Comparison of ENCODE assay signal across 15 mouse cellular contexts in genomic region chr17:29433370-29433769, GRCm38 (mm10). TPM values are rescaled to one million over a fixed set of nuclear protein-coding genes. Genes with fewer than 3 reads are reported as not detected.
A peak's percentile ranks its signal among the peaks of the same experiment; 100 is the strongest.
DNase-seq lines count a peak whose midpoint lies in the region; ATAC-seq and TF ChIP-seq lines count a peak whose summit lies in the region.
"Had no signal": no experiment of that assay in that cellular context is flagged by ENCODE, and none has a peak within 500 bp of the region (broad histone marks: within the 10 kb centered on the region; RNA-seq: fewer than 3 reads in every experiment).

No protein-coding gene starts in this region.

- DNase-seq in heart, adult 2 months, result peak in 1 of 2 experiments; percentile 59
- DNase-seq in heart, adult 8-10 months (ENCODE audit: low spot score), result no peak
- no peak for DNase-seq in CH12.LX (ENCODE audit: extremely low read depth)
- peak; percentile 65 for DNase-seq in liver, embryonic 13.5 days
- DNase-seq in embryo, embryonic 10.5 days (ENCODE audit: low spot score), result no peak
- no peak for DNase-seq in right cerebral cortex, adult 2 months (ENCODE audit: low spot score in 2 of 2)
- no peak for DNase-seq in gastrocnemius, postnatal 36 days
- DNase-seq: cerebellum, adult 9-11 months; forebrain, postnatal 0 days; kidney, postnatal 10 days; lung, postnatal 36 days; right cerebral cortex, postnatal 14 days; thymus, postnatal 14 days had no signal

- 0 out of 2 replicates have a peak, but pooled peaks have one; percentile 25 for TF ChIP-seq POLR2A in heart, adult 2 months (IDR thresholded peaks at IDR 0.05; ENCODE audit: insufficient read depth, low read depth, low read length)
- no peak for TF ChIP-seq POLR2A in CH12.LX (IDR thresholded peaks at IDR 0.05; ENCODE audit: low read depth, low read length)

- H3K27me3 ChIP-seq in heart, adult 2 months (ENCODE audit: control insufficient read depth, insufficient read depth, low read length), result no peaks in the 10 kb centered on the region
- H3K27me3 ChIP-seq in CH12.LX (replicated peaks), result no peaks in the 10 kb centered on the region
- H3K27me3 ChIP-seq in liver, embryonic 13.5 days, result 0 out of 2 replicates have a peak, but pooled peaks cover 10% of the 10 kb centered on the region

- H3K27ac ChIP-seq in heart, adult 2 months, result peak overlapping the region; percentile 71
- peak overlapping the region; percentile 82 for H3K27ac ChIP-seq in CH12.LX (ENCODE audit: insufficient read depth, low read depth)
- H3K27ac ChIP-seq in liver, embryonic 13.5 days, result peak overlapping the region; percentile 99

- H3K9me3 ChIP-seq in CH12.LX (replicated peaks; ENCODE audit: low read length), result peaks cover 4% of the 10 kb centered on the region
- H3K9me3 ChIP-seq in liver, embryonic 13.5 days (replicated peaks), result peaks cover 5% of the 10 kb centered on the region; the same call in 1 of the 2 replicates

- H3K9ac ChIP-seq in heart, adult 2 months (ENCODE audit: low read depth, low read length), result no peak overlapping the region
- peak overlapping the region; percentile 58 for H3K9ac ChIP-seq in CH12.LX (ENCODE audit: insufficient read depth, low read depth)
- H3K9ac ChIP-seq in liver, embryonic 13.5 days, result peak overlapping the region; percentile 70
- H3K9ac ChIP-seq: forebrain, postnatal 0 days had no signal

- peak overlapping the region; percentile 85 for H3K4me2 ChIP-seq in CH12.LX (ENCODE audit: insufficient read depth, low read depth, poor library complexity, severe bottlenecking)
- H3K4me2 ChIP-seq in liver, embryonic 13.5 days, result peak overlapping the region; percentile 59

- no peak overlapping the region for H3K4me3 ChIP-seq in heart, adult 2 months
- H3K4me3 ChIP-seq in CH12.LX (replicated peaks in 1 of 3; ENCODE audit: low read depth in 2 of 3, low read length in 2 of 3, poor library complexity in 1 of 3), result peak overlapping the region; percentile 68 to 88 (median 83)
- H3K4me3 ChIP-seq in liver, embryonic 13.5 days (replicated peaks), result peak overlapping the region; percentile 20

- TF ChIP-seq EP300 in heart, adult 2 months (IDR thresholded peaks at IDR 0.05; ENCODE audit: insufficient read depth, low read depth, low read length), result 0 out of 2 replicates have a peak, but pooled peaks have one; percentile 17
- TF ChIP-seq EP300 in CH12.LX (IDR thresholded peaks at IDR 0.05; ENCODE audit: low read length), result no peak

- WGBS in heart, adult 2 months, result 38% methylated on average over 8 of the region's 8 CpGs
- WGBS in liver, embryonic 13.5 days (ENCODE audit: insufficient replicate concordance), result 19% methylated on average over 8 of the region's 8 CpGs

- peaks cover 11% of the 10 kb centered on the region for H3K4me1 ChIP-seq in heart, adult 2 months (ENCODE audit: control insufficient read depth, insufficient read depth, low read length)
- H3K4me1 ChIP-seq in CH12.LX (ENCODE audit: control insufficient read depth in 1 of 2, insufficient read depth in 2 of 2), result peaks cover 24 to 45% of the 10 kb centered on the region in 2 experiments
- peaks cover 98% of the 10 kb centered on the region for H3K4me1 ChIP-seq in liver, embryonic 13.5 days (replicated peaks)

- no peaks in the 10 kb centered on the region for H3K36me3 ChIP-seq in heart, adult 2 months (ENCODE audit: control insufficient read depth, insufficient read depth, low read length)
- peaks cover 3 to 45% of the 10 kb centered on the region in 2 experiments for H3K36me3 ChIP-seq in CH12.LX (replicated peaks in 1 of 2; ENCODE audit: control insufficient read depth in 1 of 2, insufficient read depth in 1 of 2, low read length in 1 of 2)
- H3K36me3 ChIP-seq in liver, embryonic 13.5 days, result peaks cover 2% of the 10 kb centered on the region; the same call in 1 of the 2 replicates

- no peaks in the 10 kb centered on the region for H3K79me2 ChIP-seq in heart, adult 2 months (replicated peaks; ENCODE audit: control insufficient read depth, insufficient read depth, low read length)
- peaks cover 16% of the 10 kb centered on the region for H3K79me2 ChIP-seq in CH12.LX (replicated peaks; ENCODE audit: control insufficient read depth, extremely low read depth, insufficient read depth, poor library complexity, severe bottlenecking)

- dilution Hi-C loops in CH12.LX (cut with MboI; ENCODE audit: extremely low pct_ligation_motif_present, extremely low pct_unique_long_range_greater_than_20kb, low sequenced_read_pairs), result no loop called here

- intact Hi-C loops in heart, adult 2 months (cut with DNase I), result no loop called here
- intact Hi-C loops in gastrocnemius, postnatal 36 days (cut with DNase I), result no loop called here

- no peak for TF ChIP-seq CTCF in heart, adult 2 months (IDR thresholded peaks at IDR 0.05)
- no peak for TF ChIP-seq CTCF in CH12.LX (conservative IDR thresholded peaks at IDR 0.05 in 1 of 2, IDR thresholded peaks at IDR 0.05 in 1 of 2; ENCODE audit: low read depth in 2 of 2, low read length in 2 of 2)

- peak; percentile 64 for ATAC-seq in erythroid progenitor cell, adult 5-6 weeks (replicated peaks; ENCODE audit: low FRiP score, poor library complexity, severe bottlenecking)
- ATAC-seq in liver, embryonic 13.5 days (ENCODE audit: low read depth), result peak; percentile 44
- ATAC-seq: forebrain, postnatal 0 days; inflammation-experienced regulatory T-cells, adult 6 months had no signal

- no peak for TF ChIP-seq RAD21 in CH12.LX (IDR thresholded peaks at IDR 0.05; ENCODE audit: low read depth, low read length)

- in situ Hi-C loops in CH12.LX (cut with MboI; ENCODE audit: low pct_ligation_motif_present, low pct_unique_long_range_greater_than_20kb, low sequenced_read_pairs), result loop anchor here (5.0 kb wide), 1 partner anchor 36 kb away; no protein-coding TSS in a partner anchor

TF ChIP-seq in CH12.LX, 34 proteins besides CTCF, POLR2A, EP300 and RAD21:
- peak; percentile 39; the same call in 1 of the 2 replicates for TF ChIP-seq CHD1 (IDR thresholded peaks at IDR 0.05; ENCODE audit: low read depth, low read length)
- 0 out of 2 replicates have a peak, but pooled peaks have one; percentile 21 for TF ChIP-seq BHLHE40 (IDR thresholded peaks at IDR 0.05; ENCODE audit: low read depth, low read length)
- no peak for TF ChIP-seq MXI1 (IDR thresholded peaks at IDR 0.05; ENCODE audit: low read depth, low read length)
- no peak for TF ChIP-seq ETS1 (conservative IDR thresholded peaks at IDR 0.05; ENCODE audit: low read depth, low read length)

RNA-seq across cellular contexts. Expression of gene Pim1, which starts 57.2 kb away (rescaled TPM):
- total RNA-seq in heart, adult 2 months (2021), result 10 to 100 TPM; 17.2 to 20.5 TPM
- polyA plus RNA-seq in heart, adult 2 months (2012; rRNA removed), result 24.6 and 27.9 TPM in 2 replicates
- 10 to 100 TPM; 16.0 to 22.3 (median 17.4) TPM for total RNA-seq in heart, adult 8-10 months (2022)
- total RNA-seq in CH12.LX (2012; rRNA removed), result 141 and 178 TPM in 2 replicates
- total RNA-seq in CH12.LX (2014; rRNA removed), result 72.7 and 75.8 TPM in 2 replicates
- 121 and 133 TPM in 2 replicates for polyA plus RNA-seq in CH12.LX (2012; ENCODE audit: insufficient read length, low read depth)
- 88.0 and 102 TPM in 2 replicates for total RNA-seq in erythroid progenitor cell, adult 5-6 weeks (2015; ENCODE audit: low replicate concordance)
- total RNA-seq in erythroid progenitor cell, adult 5-6 weeks (2017; ENCODE audit: low replicate concordance), result 143 and 147 TPM in 2 replicates
- polyA plus RNA-seq in liver, embryonic 13.5 days (2015; fragmentation: Nextera tagmentation; extraction: Ambion mirVana), result 105 and 110 TPM in 2 replicates
- 10 to 100 TPM; 13.6 to 16.3 TPM for total RNA-seq in gastrocnemius, postnatal 36 days (2021)
